Mouse (Mus musculus): ENCODE measurements at regions not wholly inside any gene's neighbourhood (a gene's known extent, or its start where the extent isn't known, plus 50 kb on each side); places are given as distances from the start of the nearest gene placed in this dataset.

DNA sequence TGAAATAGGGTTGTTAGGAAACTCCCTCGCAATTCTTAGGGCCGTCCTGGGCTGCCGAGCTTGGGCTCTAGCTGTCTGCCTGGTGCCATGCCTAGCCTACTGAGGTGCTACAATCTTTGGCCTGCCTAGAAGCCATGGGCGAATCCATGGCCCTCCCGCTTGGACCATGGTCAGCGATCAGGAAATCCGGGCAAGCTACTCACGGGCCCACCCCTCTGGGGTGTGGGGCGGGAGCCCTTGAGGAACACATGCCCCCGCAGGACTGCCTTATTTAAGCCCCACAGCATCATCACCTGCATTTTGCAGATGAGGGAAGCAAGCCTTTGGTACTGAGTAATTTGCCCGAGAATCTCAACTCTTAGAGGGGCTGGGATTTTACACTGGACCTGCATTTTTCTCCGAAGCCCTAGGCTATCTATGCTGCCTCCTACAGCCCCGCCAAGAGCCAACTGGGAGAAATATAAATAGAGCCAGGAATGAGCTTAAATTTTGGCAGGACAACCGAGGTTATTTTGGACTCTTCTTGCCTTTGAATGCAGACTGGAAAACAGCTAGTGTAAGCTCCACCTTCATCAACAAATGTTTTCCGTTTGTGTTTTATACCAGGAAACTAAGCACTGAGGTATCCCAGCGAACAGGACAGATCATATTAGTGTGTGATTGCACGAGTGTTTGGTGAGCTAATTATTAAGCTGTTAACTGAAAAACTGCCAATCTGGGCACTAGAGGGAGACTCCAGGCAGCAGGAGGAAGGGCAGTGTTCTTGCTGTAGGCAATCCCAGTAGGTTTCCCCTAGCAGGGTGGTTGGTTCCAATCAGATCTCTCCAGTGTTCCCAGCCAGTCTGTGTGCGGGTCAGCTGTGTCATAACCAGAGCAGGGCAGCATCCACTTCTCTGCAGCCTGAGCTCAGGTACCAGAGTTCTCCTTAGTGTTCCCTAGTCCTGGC is 183.6 kb upstream of the Foxn2 start:
- TF ChIP-seq CTCF (IDR thresholded peaks at IDR 0.05; ENCODE audit: low read depth), result peak; percentile 85
- H3K4me1 ChIP-seq (replicated peaks; ENCODE audit: insufficient read depth, low read length), result no peaks in the 10 kb centered on the region
- peak overlapping the region; percentile 92 for H3K4me2 ChIP-seq (ENCODE audit: low read length)
- peak; percentile 95 for DNase-seq (ENCODE audit: low spot score)
- H3K9me3 ChIP-seq (replicated peaks; ENCODE audit: low read length), result no peaks in the 10 kb centered on the region
- H3K4me3 ChIP-seq (replicated peaks; ENCODE audit: low read depth, low read length), result peak overlapping the region; percentile 60
- peak; percentile 84 for ATAC-seq (replicated peaks; ENCODE audit: low FRiP score, low read depth)
- H3K9ac ChIP-seq (ENCODE audit: low read depth, low read length), result peak overlapping the region; percentile 80
- peak overlapping the region; percentile 88 for H3K27ac ChIP-seq
- H3K27me3 ChIP-seq (ENCODE audit: insufficient read depth, low read length), result no peaks in the 10 kb centered on the region
- no peaks in the 10 kb centered on the region for H3K36me3 ChIP-seq (ENCODE audit: insufficient read depth, low read length)
- WGBS, result under 1% methylated on average over 18 of the region's 18 CpGs

DNA sequence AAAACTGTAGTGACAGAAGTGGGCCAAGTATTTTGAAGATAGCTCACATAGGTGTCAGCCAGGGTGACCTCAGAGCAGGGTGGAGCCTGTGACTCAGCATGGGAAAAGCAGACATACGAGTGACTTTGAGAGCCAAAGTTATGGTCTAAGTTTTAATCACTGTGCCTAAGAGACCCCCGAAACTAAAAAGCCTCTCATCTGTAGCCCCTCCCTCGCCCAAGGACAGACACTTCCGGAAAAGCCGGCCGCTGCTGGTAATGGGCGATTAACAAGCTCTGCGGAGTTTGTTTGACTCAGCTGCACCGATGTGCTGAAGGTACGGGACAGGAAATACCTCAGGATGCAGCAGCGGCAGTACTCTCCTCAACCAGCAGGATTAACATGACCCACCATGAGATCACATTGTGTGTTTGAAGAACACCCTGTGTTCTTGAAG is 182.1 kb upstream of the Foxn2 start:
- H3K27me3 ChIP-seq (ENCODE audit: insufficient read depth, low read length), result no peaks in the 10 kb centered on the region
- no peak overlapping the region for H3K27ac ChIP-seq
- peak; percentile 29; the same call in 1 of the 2 replicates for TF ChIP-seq CTCF (IDR thresholded peaks at IDR 0.05; ENCODE audit: low read depth)
- no peaks in the 10 kb centered on the region for H3K4me1 ChIP-seq (replicated peaks; ENCODE audit: insufficient read depth, low read length)
- H3K4me3 ChIP-seq (replicated peaks; ENCODE audit: low read depth, low read length), result no peak overlapping the region
- ATAC-seq (replicated peaks; ENCODE audit: low FRiP score, low read depth) (no peak), DNase-seq (ENCODE audit: low spot score) (peak; percentile 27)
- H3K9ac ChIP-seq (ENCODE audit: low read depth, low read length), result no peak overlapping the region
- no peaks in the 10 kb centered on the region for H3K9me3 ChIP-seq (replicated peaks; ENCODE audit: low read length)
- 64% methylated on average over 11 of the region's 11 CpGs for WGBS
- H3K4me2 ChIP-seq (ENCODE audit: low read length), result no peak overlapping the region
- no peaks in the 10 kb centered on the region for H3K36me3 ChIP-seq (ENCODE audit: insufficient read depth, low read length)

DNA sequence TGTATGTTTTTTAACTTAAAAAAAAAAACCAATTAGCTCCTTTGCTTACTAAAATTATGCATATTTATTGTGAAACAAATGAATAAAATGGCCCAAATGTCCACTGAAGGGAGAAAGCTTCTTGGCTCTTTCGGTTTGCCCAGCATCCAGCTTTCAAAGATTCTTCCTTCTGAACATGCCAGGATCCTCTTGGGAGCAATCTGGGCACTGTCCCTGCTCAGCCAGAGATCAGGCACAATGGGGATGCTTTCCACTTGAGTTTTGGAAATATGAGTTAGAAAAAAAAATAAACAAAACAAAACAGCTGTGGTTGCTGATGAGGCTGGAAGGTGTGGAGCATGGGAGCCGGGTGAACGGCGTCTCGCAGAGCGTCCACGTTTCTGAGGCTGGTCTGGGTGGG is 180.3 kb upstream of the Foxn2 start:
- Histone ChIP-seq H3K36me3 (ENCODE audit: insufficient read depth, low read length) (no peaks in the 10 kb centered on the region), H3K9me3 (replicated peaks; ENCODE audit: low read length) (no peaks in the 10 kb centered on the region), H3K4me3 (replicated peaks; ENCODE audit: low read depth, low read length) (no peak overlapping the region), H3K27me3 (ENCODE audit: insufficient read depth, low read length) (no peaks in the 10 kb centered on the region), H3K27ac (no peak overlapping the region), H3K4me1 (replicated peaks; ENCODE audit: insufficient read depth, low read length) (no peaks in the 10 kb centered on the region), H3K9ac (ENCODE audit: low read depth, low read length) (no peak overlapping the region), H3K4me2 (ENCODE audit: low read length) (no peak overlapping the region)
- TF ChIP-seq CTCF (IDR thresholded peaks at IDR 0.05; ENCODE audit: low read depth), result no peak
- ATAC-seq (replicated peaks; ENCODE audit: low FRiP score, low read depth) (no peak), DNase-seq (ENCODE audit: low spot score) (no peak)
- 94% methylated on average over 7 of the region's 7 CpGs for WGBS

DNA sequence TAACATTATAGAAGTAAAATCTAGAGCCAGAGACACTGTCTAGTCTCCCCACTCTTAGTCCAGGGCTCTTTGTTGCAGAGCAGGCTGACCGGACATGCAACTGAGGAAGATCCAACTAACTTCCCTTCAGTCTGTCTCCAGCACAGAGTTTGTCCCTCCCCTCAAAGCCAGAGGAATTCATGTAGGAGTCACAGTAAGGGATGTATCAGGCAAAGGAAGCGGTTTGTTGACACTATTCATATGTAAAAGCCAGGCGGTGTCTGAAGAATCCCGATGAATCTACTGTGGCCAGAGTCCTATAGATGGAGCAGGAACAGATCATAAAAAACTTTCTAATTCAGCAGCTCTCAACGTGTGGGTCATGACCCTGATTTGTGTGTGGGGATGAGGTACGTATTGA is 179.7 kb upstream of the Foxn2 start:
- Histone ChIP-seq H3K4me2 (ENCODE audit: low read length) (no peak overlapping the region), H3K27ac (no peak overlapping the region), H3K27me3 (ENCODE audit: insufficient read depth, low read length) (no peaks in the 10 kb centered on the region), H3K4me3 (replicated peaks; ENCODE audit: low read depth, low read length) (no peak overlapping the region), H3K4me1 (replicated peaks; ENCODE audit: insufficient read depth, low read length) (no peaks in the 10 kb centered on the region), H3K9me3 (replicated peaks; ENCODE audit: low read length) (no peaks in the 10 kb centered on the region), H3K9ac (ENCODE audit: low read depth, low read length) (no peak overlapping the region), H3K36me3 (ENCODE audit: insufficient read depth, low read length) (no peaks in the 10 kb centered on the region)
- ATAC-seq (replicated peaks; ENCODE audit: low FRiP score, low read depth) (no peak), DNase-seq (ENCODE audit: low spot score) (peak; percentile 67)
- 50% methylated on average over 6 of the region's 6 CpGs for WGBS
- TF ChIP-seq CTCF (IDR thresholded peaks at IDR 0.05; ENCODE audit: low read depth), result no peak

DNA sequence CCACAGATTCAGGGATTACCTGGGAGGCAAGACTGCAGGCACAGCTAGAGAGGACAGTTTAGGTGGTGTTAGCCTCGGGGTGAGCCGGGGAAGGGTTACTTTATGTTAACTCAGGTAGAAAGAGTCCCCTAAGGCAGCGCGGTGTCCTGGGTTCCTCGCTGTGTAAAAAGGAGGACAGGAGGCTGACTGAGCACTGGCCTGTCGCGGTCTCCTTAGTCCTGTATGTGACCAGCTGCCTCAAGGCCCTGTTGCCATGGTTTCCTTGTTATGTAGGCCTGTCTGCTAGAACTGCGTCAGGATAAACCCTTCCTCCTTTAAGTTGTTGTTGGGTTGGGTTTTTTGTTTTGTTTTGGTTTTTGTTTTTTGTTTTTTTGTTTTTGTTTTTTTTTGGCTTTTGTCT is 179.0 kb upstream of the Foxn2 start:
- WGBS, result 61% methylated on average over 8 of the region's 8 CpGs
- Histone ChIP-seq H3K36me3 (ENCODE audit: insufficient read depth, low read length) (no peaks in the 10 kb centered on the region), H3K9ac (ENCODE audit: low read depth, low read length) (no peak overlapping the region), H3K27me3 (ENCODE audit: insufficient read depth, low read length) (no peaks in the 10 kb centered on the region), H3K4me1 (replicated peaks; ENCODE audit: insufficient read depth, low read length) (no peaks in the 10 kb centered on the region), H3K4me2 (ENCODE audit: low read length) (no peak overlapping the region), H3K9me3 (replicated peaks; ENCODE audit: low read length) (no peaks in the 10 kb centered on the region), H3K27ac (no peak overlapping the region), H3K4me3 (replicated peaks; ENCODE audit: low read depth, low read length) (no peak overlapping the region)
- no peak for TF ChIP-seq CTCF (IDR thresholded peaks at IDR 0.05; ENCODE audit: low read depth)
- ATAC-seq (replicated peaks; ENCODE audit: low FRiP score, low read depth) (no peak), DNase-seq (ENCODE audit: low spot score) (no peak)

DNA sequence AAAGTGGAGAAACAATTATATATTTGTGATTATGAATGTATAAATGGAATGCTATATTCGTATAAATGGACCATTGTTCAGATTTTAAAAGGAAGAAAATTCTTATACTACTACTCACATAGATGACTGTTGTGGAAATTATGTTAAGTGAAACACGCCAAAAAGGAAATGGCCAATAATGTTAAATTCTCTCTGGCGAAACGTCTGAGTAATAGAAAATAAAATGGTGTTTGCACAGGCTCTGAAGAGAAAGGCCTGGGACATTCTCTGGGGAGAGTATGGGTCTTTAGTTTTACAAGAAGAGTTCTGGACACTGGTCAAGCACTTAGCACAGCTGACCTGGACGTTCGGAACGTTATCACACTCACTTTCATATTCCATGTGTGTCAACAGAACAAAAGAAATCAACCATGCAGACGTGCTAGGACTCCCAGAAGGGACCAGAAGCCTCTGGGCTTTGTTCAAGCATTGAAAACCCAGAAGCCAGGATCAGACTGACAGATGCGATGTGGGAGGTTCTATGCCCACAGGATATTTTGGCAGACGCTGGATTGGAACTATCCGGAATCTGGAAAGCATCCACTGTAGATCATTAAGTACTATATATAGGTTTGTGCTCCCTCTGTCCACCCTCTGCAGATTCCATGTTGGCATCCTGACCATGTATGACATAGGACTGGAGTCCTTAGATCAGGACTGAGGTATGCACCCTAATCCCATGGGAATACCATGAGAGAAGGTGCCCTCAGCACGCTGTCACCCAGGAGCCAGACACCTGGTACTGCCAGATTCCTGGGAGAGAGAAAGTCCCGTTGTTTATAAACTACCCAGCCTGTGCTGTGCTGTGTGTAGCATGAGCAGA is 178.0 kb upstream of the Foxn2 start:
- Histone ChIP-seq H3K27ac (no peak overlapping the region), H3K36me3 (ENCODE audit: insufficient read depth, low read length) (no peaks in the 10 kb centered on the region), H3K4me3 (replicated peaks; ENCODE audit: low read depth, low read length) (no peak overlapping the region), H3K9ac (ENCODE audit: low read depth, low read length) (no peak overlapping the region), H3K27me3 (ENCODE audit: insufficient read depth, low read length) (no peaks in the 10 kb centered on the region), H3K4me2 (ENCODE audit: low read length) (no peak overlapping the region), H3K4me1 (replicated peaks; ENCODE audit: insufficient read depth, low read length) (no peaks in the 10 kb centered on the region), H3K9me3 (replicated peaks; ENCODE audit: low read length) (no peaks in the 10 kb centered on the region)
- no peak for DNase-seq (ENCODE audit: low spot score)
- 67% methylated on average over 13 of the region's 13 CpGs for WGBS
- no peak for TF ChIP-seq CTCF (IDR thresholded peaks at IDR 0.05; ENCODE audit: low read depth)
- no peak for ATAC-seq (replicated peaks; ENCODE audit: low FRiP score, low read depth)

Measured in kidney, postnatal 0 days (tissue).